10 mouse cellular contexts compared by ENCODE assay signal in genomic region chr10:59896211-59896610, GRCm38 (mm10). TPM values are rescaled to one million over a fixed set of nuclear protein-coding genes. Genes with fewer than 3 reads are reported as not detected.
DNase-seq lines count a peak whose midpoint lies in the region; ATAC-seq and TF ChIP-seq lines count a peak whose summit lies in the region.
"Had no signal": no experiment of that assay in that cellular context is flagged by ENCODE, and none has a peak within 500 bp of the region (broad histone marks: within the 10 kb centered on the region; RNA-seq: fewer than 3 reads in every experiment).

No protein-coding gene starts in this region.

- no peaks in the 10 kb centered on the region for H3K27me3 ChIP-seq in embryonic facial prominence, embryonic 10.5 days (replicated peaks; ENCODE audit: low read depth, poor library complexity, severe bottlenecking)
- no peaks in the 10 kb centered on the region for H3K27me3 ChIP-seq in hindbrain, embryonic 11.5 days (ENCODE audit: control insufficient read depth, insufficient read depth, low read length)
- no peaks in the 10 kb centered on the region for H3K27me3 ChIP-seq in midbrain, embryonic 12.5 days
- H3K27me3 ChIP-seq in kidney, adult 2 months (replicated peaks; ENCODE audit: control insufficient read depth, insufficient read depth, low read length) = no peaks in the 10 kb centered on the region

- H3K27ac ChIP-seq in layer of hippocampus, adult 2 months = peak overlapping the region; percentile 99
- H3K27ac ChIP-seq in embryonic facial prominence, embryonic 10.5 days (replicated peaks) = peak overlapping the region; percentile 73; the same call in 1 of the 2 replicates
- peak overlapping the region; percentile 73 for H3K27ac ChIP-seq in hindbrain, embryonic 11.5 days (ENCODE audit: low read depth, low read length)
- H3K27ac ChIP-seq in midbrain, embryonic 12.5 days (replicated peaks) = peak overlapping the region; percentile 99
- H3K27ac ChIP-seq in kidney, adult 2 months (ENCODE audit: insufficient read depth, low read depth, low read length) = no peak overlapping the region

- 90% methylated on average over 4 of the region's 4 CpGs for WGBS in embryonic facial prominence, embryonic 10.5 days
- 96% methylated on average over 4 of the region's 4 CpGs for WGBS in hindbrain, embryonic 11.5 days
- WGBS in midbrain, embryonic 12.5 days = 87% methylated on average over 4 of the region's 4 CpGs
- WGBS in kidney, adult 2 months = 90% methylated on average over 4 of the region's 4 CpGs

- DNase-seq in layer of hippocampus, adult 2 months (ENCODE audit: low spot score in 2 of 2) = no peak
- DNase-seq in layer of hippocampus, postnatal 36 days = no peak
- no peak for DNase-seq in embryonic facial prominence, embryonic 10.5 days (ENCODE audit: low spot score)
- no peak for DNase-seq in hindbrain, embryonic 11.5 days (ENCODE audit: low spot score)
- DNase-seq in kidney, adult 2 months = no peak
- no peak for DNase-seq in Muller cell, postnatal 12 days (ENCODE audit: inconsistent ontology term)
- DNase-seq in embryo, embryonic 11 days = no peak
- DNase-seq: cerebellum, adult 8-10 months; right cerebral cortex, postnatal 25 days had no signal

- no peak for TF ChIP-seq CTCF in layer of hippocampus, adult 2 months (conservative IDR thresholded peaks at IDR 0.05)
- TF ChIP-seq CTCF in kidney, adult 2 months (conservative IDR thresholded peaks at IDR 0.05; ENCODE audit: insufficient read depth, insufficient read length, low read depth, low read length) = no peak

- no peak for TF ChIP-seq POLR2A in kidney, adult 2 months (IDR thresholded peaks at IDR 0.05; ENCODE audit: low read depth, low read length)

- H3K36me3 ChIP-seq in embryonic facial prominence, embryonic 10.5 days (replicated peaks) = peaks cover 74% of the 10 kb centered on the region
- H3K36me3 ChIP-seq in hindbrain, embryonic 11.5 days (ENCODE audit: control insufficient read depth, insufficient read depth, low read length) = peaks cover 6% of the 10 kb centered on the region; the same call in 1 of the 2 replicates
- H3K36me3 ChIP-seq in midbrain, embryonic 12.5 days = peaks cover 44% of the 10 kb centered on the region
- no peaks in the 10 kb centered on the region; the same call in 1 of the 2 replicates for H3K36me3 ChIP-seq in kidney, adult 2 months (ENCODE audit: control insufficient read depth, insufficient read depth, low read length)

- ATAC-seq in hindbrain, embryonic 11.5 days (ENCODE audit: low FRiP score) = no peak
- no peak for ATAC-seq in midbrain, embryonic 12.5 days (ENCODE audit: low FRiP score, low read depth)

- peaks cover 61% of the 10 kb centered on the region for H3K4me1 ChIP-seq in embryonic facial prominence, embryonic 10.5 days
- peaks cover 35% of the 10 kb centered on the region for H3K4me1 ChIP-seq in hindbrain, embryonic 11.5 days (replicated peaks; ENCODE audit: control insufficient read depth, insufficient read depth, low read length)
- peaks cover 65% of the 10 kb centered on the region for H3K4me1 ChIP-seq in midbrain, embryonic 12.5 days
- H3K4me1 ChIP-seq in kidney, adult 2 months (ENCODE audit: control insufficient read depth, insufficient read depth, low read length) = peaks cover 13% of the 10 kb centered on the region

- no peak overlapping the region for H3K4me2 ChIP-seq in hindbrain, embryonic 11.5 days (replicated peaks; ENCODE audit: low read depth, low read length)
- no peak overlapping the region for H3K4me2 ChIP-seq in midbrain, embryonic 12.5 days (replicated peaks)

- no peaks in the 10 kb centered on the region for H3K9me3 ChIP-seq in embryonic facial prominence, embryonic 10.5 days
- H3K9me3 ChIP-seq in hindbrain, embryonic 11.5 days (ENCODE audit: control insufficient read depth, low read length) = no peaks in the 10 kb centered on the region
- H3K9me3 ChIP-seq in midbrain, embryonic 12.5 days = no peaks in the 10 kb centered on the region

- no peak overlapping the region for H3K4me3 ChIP-seq in layer of hippocampus, adult 2 months
- H3K4me3 ChIP-seq in embryonic facial prominence, embryonic 10.5 days = no peak overlapping the region
- H3K4me3 ChIP-seq in hindbrain, embryonic 11.5 days (ENCODE audit: low read depth, low read length) = no peak overlapping the region
- H3K4me3 ChIP-seq in midbrain, embryonic 12.5 days = no peak overlapping the region
- H3K4me3 ChIP-seq in kidney, adult 2 months (ENCODE audit: insufficient read depth, low read depth, low read length) = no peak overlapping the region

- no peak overlapping the region; the same call in 1 of the 2 replicates for H3K9ac ChIP-seq in hindbrain, embryonic 11.5 days (ENCODE audit: low read depth, low read length)
- peak overlapping the region; percentile 45 for H3K9ac ChIP-seq in midbrain, embryonic 12.5 days (replicated peaks)

RNA-seq across cellular contexts. Expression of gene Dnajb12, which starts 16.9 kb away (rescaled TPM):
- 10 to 100 TPM; 54.4 to 56.8 TPM for total RNA-seq in layer of hippocampus, adult 2 months (2021)
- total RNA-seq in layer of hippocampus, postnatal 36 days (2021) = 10 to 100 TPM; 48.0 to 48.3 TPM
- 27.0 TPM in 2 replicates for polyA plus RNA-seq in embryonic facial prominence, embryonic 10.5 days (2016; fragmentation: Nextera tagmentation; extraction: Ambion mirVana)
- 22.0 and 22.6 TPM in 2 replicates for polyA plus RNA-seq in hindbrain, embryonic 11.5 days (2014; fragmentation: Nextera tagmentation; extraction: Ambion mirVana)
- 22.5 and 22.7 TPM in 2 replicates for polyA plus RNA-seq in midbrain, embryonic 12.5 days (2016; fragmentation: Nextera tagmentation; extraction: Ambion mirVana)
- polyA plus RNA-seq in kidney, adult 2 months (2012; rRNA removed) = 85.8 and 87.3 TPM in 2 replicates

RNA-seq across cellular contexts. Expression of gene Ddit4, which starts 55.4 kb away (rescaled TPM):
- total RNA-seq in layer of hippocampus, adult 2 months (2021) = 10 to 100 TPM; 63.6 to 66.7 TPM
- 10 to 100 TPM; 89.5 to 96.2 TPM for total RNA-seq in layer of hippocampus, postnatal 36 days (2021)
- polyA plus RNA-seq in embryonic facial prominence, embryonic 10.5 days (2016; fragmentation: Nextera tagmentation; extraction: Ambion mirVana) = 35.9 and 42.0 TPM in 2 replicates
- 4.6 and 5.5 TPM in 2 replicates for polyA plus RNA-seq in hindbrain, embryonic 11.5 days (2014; fragmentation: Nextera tagmentation; extraction: Ambion mirVana)
- polyA plus RNA-seq in midbrain, embryonic 12.5 days (2016; fragmentation: Nextera tagmentation; extraction: Ambion mirVana) = 47.6 and 51.6 TPM in 2 replicates
- 21.1 and 21.6 TPM in 2 replicates for polyA plus RNA-seq in kidney, adult 2 months (2012; rRNA removed)
